Mouse (Mus musculus) cerebellum, adult 2 months (tissue): ENCODE results near the gene Slit2.

ENCODE experiments used
- CTCF ChIP-seq: fragments of 200-500 bp; IDR thresholded peaks from 2 replicates; pipeline ENCODE4 v1.5.1; 2011; ENCODE audit warnings: low read depth, mild to moderate bottlenecking, control low read depth, low read length, moderate library complexity, borderline replicate concordance; ENCODE audit not compliant: insufficient read depth
- POLR2A ChIP-seq: fragments of 200-500 bp; IDR thresholded peaks from 2 replicates; pipeline ENCODE4 v1.6.1; 2011; ENCODE audit warnings: low read length, control low read depth, borderline replicate concordance; ENCODE audit not compliant: insufficient read depth

DNA sequence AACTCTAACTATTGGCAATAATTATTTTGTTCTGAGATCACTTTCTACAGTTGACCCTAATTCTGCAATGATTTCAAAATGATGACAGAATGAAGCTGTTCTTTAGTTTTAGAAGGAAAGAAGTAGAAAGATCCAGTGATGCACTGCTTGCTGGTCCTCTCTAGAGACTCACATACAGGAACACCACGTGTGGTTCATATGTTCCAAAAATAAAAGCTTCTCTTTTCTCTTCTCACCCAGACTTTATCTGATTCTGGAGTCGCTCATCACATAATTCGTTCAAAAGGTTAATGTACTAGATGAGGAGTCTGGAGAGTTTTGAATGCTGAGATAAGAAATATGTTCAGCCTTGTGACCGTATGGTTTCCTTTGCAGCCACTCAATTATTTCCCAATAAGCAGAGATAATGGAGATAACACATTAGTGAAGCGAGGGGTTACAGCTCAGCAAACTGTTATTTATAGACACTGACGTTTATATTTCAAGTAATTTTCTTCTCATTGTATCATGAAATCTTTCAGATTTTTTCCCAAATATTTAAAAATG, 332.2 kb downstream of the Slit2 start:
- TF ChIP-seq CTCF (no peak), POLR2A (no peak)
